ENCODE assay signal across 7 mouse cellular contexts in genomic region chr5:38366650-38367470, GRCm38 (mm10). TPM values are rescaled to one million over a fixed set of nuclear protein-coding genes. Genes with fewer than 3 reads are reported as not detected.
DNase-seq lines count a peak whose midpoint lies in the region; ATAC-seq and TF ChIP-seq lines count a peak whose summit lies in the region.

No protein-coding gene starts in this region.

- no peak overlapping the region for H3ac ChIP-seq in myocyte (ENCODE audit: control insufficient read depth, insufficient read length)

- H3K9ac ChIP-seq in intestine, embryonic 15.5 days, result peak overlapping the region; percentile 24; the same call in 1 of the 2 replicates
- H3K9ac ChIP-seq in liver, embryonic 14.5 days (replicated peaks), result no peak overlapping the region

- H3K4me1 ChIP-seq in intestine, embryonic 15.5 days (replicated peaks), result peaks cover 10% of the 10 kb centered on the region
- peaks cover 0 to 4% of the 10 kb centered on the region in 2 experiments; a peak in 1 of 4 replicates for H3K4me1 ChIP-seq in liver, embryonic 14.5 days (replicated peaks; ENCODE audit: control insufficient read depth in 2 of 2, insufficient read depth in 2 of 2, low read length in 1 of 2)

- 9% methylated on average over 18 of the region's 18 CpGs for WGBS in intestine, embryonic 15.5 days
- WGBS in liver, embryonic 14.5 days (ENCODE audit: insufficient replicate concordance), result 12% methylated on average over 18 of the region's 18 CpGs

- peak; percentile 82 for ATAC-seq in common myeloid progenitor, adult 5-6 weeks (replicated peaks; ENCODE audit: low read depth, poor library complexity, severe bottlenecking)
- peak; percentile 85 for ATAC-seq in intestine, embryonic 15.5 days
- ATAC-seq in liver, embryonic 14.5 days (ENCODE audit: insufficient read depth), result peak; percentile 37

- no peak for TF ChIP-seq POLR2A in myocyte (IDR thresholded peaks at IDR 0.05; ENCODE audit: insufficient read length, low read depth)

- H3K27ac ChIP-seq in intestine, embryonic 15.5 days, result peak overlapping the region; percentile 60
- H3K27ac ChIP-seq in liver, embryonic 14.5 days, result no peak overlapping the region

- H3K79me2 ChIP-seq in myocyte (ENCODE audit: control insufficient read depth, insufficient read depth), result no peaks in the 10 kb centered on the region

- H3K36me3 ChIP-seq in intestine, embryonic 15.5 days, result no peaks in the 10 kb centered on the region
- no peaks in the 10 kb centered on the region for H3K36me3 ChIP-seq in liver, embryonic 14.5 days (replicated peaks; ENCODE audit: control insufficient read depth, insufficient read depth, low read depth)
- no peaks in the 10 kb centered on the region for H3K36me3 ChIP-seq in myocyte (ENCODE audit: control insufficient read depth, insufficient read depth)

- no peaks in the 10 kb centered on the region for H3K9me3 ChIP-seq in intestine, embryonic 15.5 days
- H3K9me3 ChIP-seq in liver, embryonic 14.5 days (ENCODE audit: control insufficient read depth, low read length), result no peaks in the 10 kb centered on the region

- DNase-seq in Muller cell, postnatal 12 days (ENCODE audit: inconsistent ontology term), result peak; percentile 9
- DNase-seq in heart, adult 11 months, result peak; percentile 96
- no peak for DNase-seq in liver, embryonic 14.5 days (ENCODE audit: low read depth in 3 of 3, low spot score in 3 of 3)
- DNase-seq in natural killer cell, adult 2 months (ENCODE audit: low spot score in 2 of 2), result no peak

- H3K4me2 ChIP-seq in intestine, embryonic 15.5 days (replicated peaks), result peak overlapping the region; percentile 64
- peak overlapping the region; percentile 51 for H3K4me2 ChIP-seq in liver, embryonic 14.5 days (ENCODE audit: low read depth)
- H3K4me2 ChIP-seq in myocyte (ENCODE audit: low read depth), result peak overlapping the region; percentile 63

- peak overlapping the region; percentile 34 for H3K4me3 ChIP-seq in intestine, embryonic 15.5 days (replicated peaks)
- H3K4me3 ChIP-seq in liver, embryonic 14.5 days (ENCODE audit: insufficient read depth in 1 of 2, low read depth in 2 of 2, low read length in 2 of 2), result peak overlapping the region in 1 of 2 experiments; percentile 29; a peak in 1 of 4 replicates
- H3K4me3 ChIP-seq in myocyte, result no peak overlapping the region

- H3K27me3 ChIP-seq in intestine, embryonic 15.5 days (replicated peaks), result no peaks in the 10 kb centered on the region
- H3K27me3 ChIP-seq in liver, embryonic 14.5 days (ENCODE audit: control insufficient read depth, insufficient read depth, low read length), result no peaks in the 10 kb centered on the region
- peaks cover 5% of the 10 kb centered on the region for H3K27me3 ChIP-seq in myocyte (ENCODE audit: control insufficient read depth, insufficient read depth, insufficient read length)

- TF ChIP-seq CTCF in liver, embryonic 14.5 days (IDR thresholded peaks at IDR 0.05; ENCODE audit: low read depth), result no peak

- TF ChIP-seq EP300 in liver, embryonic 14.5 days (IDR thresholded peaks at IDR 0.05; ENCODE audit: low read depth), result no peak

TF ChIP-seq in myocyte, 11 proteins besides CTCF, POLR2A, EP300 and RAD21:
- TF ChIP-seq MYOG (IDR thresholded peaks at IDR 0.05; ENCODE audit: control insufficient read depth in 1 of 3, insufficient read depth in 1 of 3, insufficient read length in 2 of 3, low read depth in 2 of 3), result peak; percentile 35 to 82 (median 58)
- peak; percentile 41 for TF ChIP-seq TCF12 (IDR thresholded peaks at IDR 0.05; ENCODE audit: insufficient read depth, poor library complexity, severe bottlenecking)
- TF ChIP-seq MYOD1 (IDR thresholded peaks at IDR 0.05; ENCODE audit: control insufficient read depth in 1 of 3, insufficient read length in 2 of 3, low read depth in 2 of 3), result peak in 2 of 3 experiments; percentile 83 to 86
- no peak for TF ChIP-seq CEBPB (IDR thresholded peaks at IDR 0.05; ENCODE audit: insufficient read depth, poor library complexity, severe bottlenecking)
- TF ChIP-seq USF1 (IDR thresholded peaks at IDR 0.05; ENCODE audit: low read depth), result peak; percentile 44

RNA-seq across cellular contexts. Expression of gene Drd5, which starts 47.7 kb away (rescaled TPM):
- total RNA-seq in common myeloid progenitor, adult 5-6 weeks (2017), result not detected in 2 replicates
- polyA plus RNA-seq in intestine, embryonic 15.5 days (2015; fragmentation: Nextera tagmentation; extraction: Ambion mirVana), result not detected in 2 replicates
- not detected in 2 replicates for polyA plus RNA-seq in liver, embryonic 14.5 days (2012; rRNA removed)
- polyA plus RNA-seq in liver, embryonic 14.5 days (2014; fragmentation: Nextera tagmentation; extraction: Ambion mirVana), result not detected in 2 replicates
- polyA plus RNA-seq in myocyte (2012; fragmentation: generic; extraction: Trizol), result not detected

Comparison
In these comparisons a context has a peak if more than half of its experiments do, and no peak if none do; other contexts are left out.
1. DNase-seq: peak in Muller cell, postnatal 12 days (single experiment) and heart, adult 11 months (single experiment); none in liver, embryonic 14.5 days (0 of 3) and natural killer cell, adult 2 months (0 of 2).
2. Peak in every context shown above with its lines, with median percentiles within 50 percentile points of each other: ATAC-seq and H3K4me2 ChIP-seq.